Mouse (Mus musculus) spleen, postnatal 10 days (tissue): ENCODE measurements around the gene Apc2.
A peak's percentile ranks its signal among the peaks of the same experiment; 100 is the strongest.

Source experiments
- DNase-seq, 2 experiments: peaks; one replicate each; pipeline ENCODE4 v3.0.0; 2021 to 2022; ENCODE audit warnings: low spot score in 2 of 2

The Apc2 gene

GRCm38 (mm10) chr10:80294311-80294710, 1.5 kb upstream of the Apc2 start:
- no peak for DNase-seq

DNA sequence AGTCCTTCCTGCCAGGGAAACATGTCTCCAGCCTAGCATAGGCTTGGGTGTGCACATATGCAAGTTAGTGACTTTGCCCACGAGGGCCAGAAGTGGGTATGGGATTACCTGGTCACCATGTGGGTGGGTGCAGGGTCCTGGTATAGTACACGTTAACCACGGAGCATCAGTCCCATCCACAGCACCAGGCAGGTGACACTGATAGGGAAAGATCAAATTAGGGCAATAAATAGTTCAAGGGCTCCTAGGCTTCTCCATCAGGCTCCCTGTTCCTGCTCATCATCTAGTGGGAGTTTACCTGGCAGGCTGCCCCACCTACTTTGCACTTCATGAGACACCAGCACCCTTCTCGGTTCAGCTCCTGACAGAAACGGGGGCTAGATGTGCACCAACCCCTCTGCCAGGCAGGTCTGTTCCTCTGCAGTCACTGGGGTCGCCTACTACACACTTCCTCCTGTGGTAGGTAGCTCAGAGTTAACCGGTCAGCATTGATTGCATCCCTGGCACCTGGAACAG, 931 bp upstream of the Apc2 start:
- no peak for DNase-seq

DNA sequence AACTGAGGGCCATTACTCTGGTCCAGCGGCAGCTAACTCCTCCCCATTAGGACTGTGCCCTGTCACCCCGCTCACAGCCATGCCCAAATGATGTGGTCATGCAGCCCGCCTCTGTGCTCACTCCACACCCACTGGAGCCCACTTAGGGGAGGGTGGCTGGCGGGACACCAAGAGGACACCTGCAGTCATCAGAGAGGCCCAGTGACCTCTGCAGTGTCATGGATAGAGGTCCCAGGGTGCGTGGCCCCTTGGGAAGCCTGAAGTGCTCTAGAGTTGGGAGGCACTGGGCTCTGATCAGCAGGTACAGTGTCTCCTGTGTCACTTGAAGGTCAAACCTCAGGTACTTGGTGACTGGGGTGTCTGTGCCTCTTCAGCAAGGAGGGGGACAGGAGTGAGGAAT, 1.0 kb downstream of the Apc2 start:
- no peak for DNase-seq

DNA sequence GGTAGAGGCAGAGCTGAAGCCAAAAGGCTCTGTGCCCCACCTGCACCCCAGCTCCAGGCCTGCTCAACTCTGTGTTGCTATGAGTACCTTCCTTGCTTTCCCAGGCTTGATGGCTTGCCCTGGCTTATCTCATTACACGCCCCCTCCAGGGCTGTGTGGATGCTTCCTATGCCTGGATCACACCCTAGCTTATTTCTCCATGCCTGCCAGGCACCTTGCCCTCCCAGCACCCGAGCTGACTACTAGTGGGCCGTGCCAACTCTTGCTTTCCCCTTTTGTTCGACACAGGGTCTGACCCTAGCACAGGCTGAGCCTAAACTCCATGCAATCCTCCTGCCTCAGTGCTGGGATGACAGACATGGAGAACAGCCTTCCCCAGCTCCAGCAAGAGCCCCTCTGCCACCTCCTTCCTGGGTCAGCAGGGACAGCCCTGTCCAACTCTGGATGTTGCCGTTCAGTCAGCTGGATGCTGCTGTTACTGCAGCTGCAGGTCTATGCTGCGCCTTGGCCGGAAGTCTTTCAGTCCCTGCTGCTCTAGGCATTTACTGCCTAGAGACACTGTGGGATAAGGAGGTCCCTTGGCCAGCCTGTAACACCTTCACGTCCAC, 1.9 kb downstream of the Apc2 start:
- DNase-seq: no peak

GRCm38 (mm10) chr10:80298571-80299281, 2.9 kb downstream of the Apc2 start:
- no peak for DNase-seq

- no peak for DNase-seq
Observed at GRCm38 (mm10) chr10:80299301-80299700, 3.5 kb downstream of the Apc2 start.

- no peak for DNase-seq
Observed at GRCm38 (mm10) chr10:80299824-80300223, 4.0 kb downstream of the Apc2 start.

- no peak for DNase-seq
Observed at GRCm38 (mm10) chr10:80300672-80301181, 5.0 kb downstream of the Apc2 start.

- DNase-seq: no peak
Observed at GRCm38 (mm10) chr10:80301256-80302081, 5.7 kb downstream of the Apc2 start.

- no peak for DNase-seq
Observed at GRCm38 (mm10) chr10:80302082-80302355, 6.2 kb downstream of the Apc2 start.

- DNase-seq: peak in 1 of 2 experiments; percentile 54
Observed at GRCm38 (mm10) chr10:80302471-80302881, 6.7 kb downstream of the Apc2 start.

- no peak for DNase-seq
Observed at GRCm38 (mm10) chr10:80304458-80304857, 8.7 kb downstream of the Apc2 start.

GRCm38 (mm10) chr10:80304862-80305261, 9.1 kb downstream of the Apc2 start:
- DNase-seq: peak; percentile 29 to 79

- no peak for DNase-seq
Observed at GRCm38 (mm10) chr10:80311560-80311959, 15.8 kb downstream of the Apc2 start.

DNA sequence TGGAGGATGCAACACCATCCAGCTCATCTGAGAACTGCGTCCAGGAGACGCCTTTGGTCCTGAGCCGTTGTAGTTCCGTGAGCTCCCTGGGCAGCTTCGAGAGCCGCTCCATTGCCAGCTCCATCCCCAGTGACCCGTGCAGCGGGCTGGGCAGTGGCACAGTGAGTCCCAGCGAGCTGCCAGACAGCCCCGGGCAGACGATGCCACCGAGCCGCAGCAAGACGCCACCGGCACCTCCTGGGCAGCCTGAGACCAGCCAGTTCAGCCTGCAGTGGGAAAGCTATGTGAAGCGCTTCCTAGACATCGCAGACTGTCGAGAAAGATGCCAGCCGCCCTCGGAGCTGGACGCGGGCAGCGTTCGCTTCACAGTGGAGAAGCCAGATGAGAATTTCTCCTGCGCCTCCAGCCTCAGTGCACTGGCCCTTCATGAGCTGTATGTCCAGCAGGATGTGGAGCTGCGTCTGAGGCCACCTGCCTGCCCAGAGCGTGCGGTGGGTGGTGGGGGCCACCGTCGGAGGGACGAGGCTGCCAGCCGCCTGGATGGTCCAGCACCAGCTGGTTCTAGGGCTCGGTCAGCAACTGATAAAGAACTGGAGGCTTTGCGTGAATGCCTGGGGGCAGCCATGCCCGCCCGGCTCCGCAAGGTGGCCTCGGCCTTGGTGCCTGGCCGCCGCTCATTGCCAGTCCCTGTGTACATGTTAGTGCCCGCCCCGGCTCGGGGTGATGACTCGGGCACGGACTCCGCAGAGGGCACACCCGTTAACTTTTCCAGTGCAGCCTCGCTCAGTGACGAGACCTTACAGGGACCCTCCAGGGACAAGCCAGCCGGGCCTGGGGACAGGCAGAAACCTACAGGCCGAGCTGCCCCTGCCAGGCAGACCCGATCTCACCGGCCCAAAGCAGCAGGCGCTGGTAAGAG, 17.1 kb downstream of the Apc2 start:
- DNase-seq: no peak

GRCm38 (mm10) chr10:80313627-80314201, 17.9 kb downstream of the Apc2 start:
- peak; percentile 43 to 65 for DNase-seq

DNA sequence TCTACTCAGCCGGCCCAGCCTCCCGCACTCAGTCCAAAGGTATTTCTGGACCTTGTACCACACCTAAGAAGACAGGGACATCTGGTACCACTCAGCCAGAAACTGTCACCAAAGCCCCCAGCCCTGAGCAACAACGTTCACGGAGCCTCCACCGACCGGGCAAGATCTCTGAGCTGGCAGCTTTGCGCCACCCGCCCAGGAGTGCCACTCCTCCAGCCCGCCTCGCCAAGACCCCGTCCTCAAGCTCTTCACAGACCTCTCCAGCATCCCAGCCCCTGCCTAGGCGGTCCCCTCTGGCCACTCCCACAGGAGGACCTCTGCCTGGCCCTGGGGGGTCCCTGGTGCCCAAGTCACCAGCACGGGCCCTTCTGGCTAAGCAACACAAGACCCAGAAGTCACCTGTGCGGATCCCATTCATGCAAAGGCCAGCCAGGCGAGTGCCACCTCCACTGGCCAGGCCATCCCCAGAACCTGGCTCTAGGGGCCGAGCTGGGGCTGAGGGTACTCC, 18.8 kb downstream of the Apc2 start:
- DNase-seq: no peak

GRCm38 (mm10) chr10:80315315-80315714, 19.5 kb downstream of the Apc2 start:
- DNase-seq: no peak

GRCm38 (mm10) chr10:80316359-80316781, 20.6 kb downstream of the Apc2 start:
- DNase-seq: no peak

GRCm38 (mm10) chr10:80317011-80317410, 21.2 kb downstream of the Apc2 start:
- DNase-seq: no peak

GRCm38 (mm10) chr10:80320340-80320760, 24.6 kb downstream of the Apc2 start, which contains the start of gene 2310011J03Rik:
TSS of gene 2310011J03Rik (minus strand) at chr10:80320537.
- DNase-seq: peak; percentile 79 to 92
